Mouse (Mus musculus): ENCODE measurements around the gene Frmpd1.

GRCm38 (mm10) chr4:45308606-45309005, 123.9 kb downstream of the Frmpd1 start:
- TF ChIP-seq CTCF (IDR thresholded peaks at IDR 0.05) (no peak), EP300 (IDR thresholded peaks at IDR 0.05) (no peak)
